Mouse (Mus musculus) heart, adult 2 months (tissue): Measurements from ENCODE around the gene Cd81. TPM values are rescaled to one million over a fixed set of nuclear protein-coding genes. Genes with fewer than 3 reads are reported as not detected.

Source experiments
- DNase-seq, 2 experiments: peaks; one replicate each; pipeline ENCODE4 v3.0.0; 2021
- H3K27ac ChIP-seq: fragments of 200-600 bp; 2 replicates; pipeline ENCODE4 v1.8.1; 2022
- H3K27me3 ChIP-seq: fragments of 200-500 bp; 2 replicates; pipeline ENCODE4 v1.6.1; 2012; ENCODE audit warnings: mild to moderate bottlenecking, low read length, inconsistent platforms, mixed read lengths; ENCODE audit not compliant: control insufficient read depth, insufficient read depth
- H3K36me3 ChIP-seq: fragments of 200-500 bp; 2 replicates; pipeline ENCODE4 v1.6.1; 2012; ENCODE audit warnings: low read length, inconsistent platforms; ENCODE audit not compliant: control insufficient read depth, insufficient read depth
- H3K4me1 ChIP-seq: fragments of 200-500 bp; 2 replicates; pipeline ENCODE4 v1.6.1; 2011; ENCODE audit warnings: low read length; ENCODE audit not compliant: control insufficient read depth, insufficient read depth
- H3K4me3 ChIP-seq: fragments of 200-600 bp; 2 replicates; pipeline ENCODE4 v1.8.1; 2022
- H3K79me2 ChIP-seq: fragments of 200-500 bp; replicated peaks from 2 replicates; pipeline ENCODE4 v1.6.1; 2012; ENCODE audit warnings: mild to moderate bottlenecking, inconsistent platforms, low read length, moderate library complexity, mixed read lengths; ENCODE audit not compliant: control insufficient read depth, insufficient read depth
- H3K9ac ChIP-seq: fragments of 200-500 bp; 2 replicates; pipeline ENCODE4 v1.6.1; 2012; ENCODE audit warnings: low read depth, mild to moderate bottlenecking, control low read depth, inconsistent platforms, low read length, mixed read lengths
- CTCF ChIP-seq: fragments of 200-600 bp; IDR thresholded peaks from 2 replicates; pipeline ENCODE4 v1.8.1; 2022; ENCODE audit warnings: antibody characterized with exemption, mild to moderate bottlenecking, moderate library complexity
- EP300 ChIP-seq: fragments of 200-500 bp; IDR thresholded peaks from 2 replicates; pipeline ENCODE4 v1.6.1; 2011; ENCODE audit warnings: low read depth, low read length, control low read depth; ENCODE audit not compliant: insufficient read depth
- POLR2A ChIP-seq: fragments of 200-500 bp; IDR thresholded peaks from 2 replicates; pipeline ENCODE4 v1.6.1; 2011; ENCODE audit warnings: mild to moderate bottlenecking, low read depth, low read length, control low read depth; ENCODE audit not compliant: insufficient read depth
- WGBS: fragments of 180-500 bp; shearing (Covaris S2); methylation state at CpG from one replicate; pipeline ENCODE4 v1.1.7; 2018; 5-methylcytosine and 5-hydroxymethylcytosine counted together
- intact Hi-C: fragments of 180-260 bp; cut with DNase I; formaldehyde crosslinking; loops from one replicate; pipeline ENCODE4 v1.15.1; 2025
- polyA plus RNA-seq: library from polyadenylated mRNA; depleted of rRNA; stranded (reverse); fragments of >200 nt; gene quantifications from 2 replicates; pipeline ENCODE4 v1.2.3, GENCODE M21; 2012; rRNA removed
- total RNA-seq, 2 experiments: library from RNA; stranded (reverse); gene quantifications; 2 replicates each; pipeline ENCODE4 v1.2.3; 2021

Cd81 gene
- total and polyA plus RNA-seq, 3 experiments: 424 to 641 (median 434) TPM

DNA sequence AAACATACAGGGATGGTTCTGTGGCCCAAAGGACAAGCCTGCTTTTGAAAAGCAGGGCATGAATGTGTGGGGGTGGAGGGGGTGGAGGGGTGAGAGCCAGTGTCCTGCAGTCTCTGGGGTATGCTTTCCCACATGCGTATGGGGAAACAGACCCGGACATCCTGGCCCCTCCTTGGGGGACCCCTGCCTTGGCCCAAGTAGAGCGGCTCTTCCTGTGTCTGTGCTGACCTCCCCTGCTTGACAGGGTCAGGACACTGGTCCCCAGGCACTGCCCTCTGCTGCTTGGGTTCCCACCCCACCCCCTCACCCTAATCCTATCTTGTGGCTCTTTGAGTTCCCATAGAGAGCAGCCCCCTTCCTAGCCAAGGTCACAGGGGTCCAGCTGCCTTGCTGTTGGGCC lies 57.2 kb downstream of the Cd81 start:
- Histone ChIP-seq H3K79me2 (no peaks in the 10 kb centered on the region), H3K27ac (peak overlapping the region; percentile 81), H3K9ac (no peak overlapping the region), H3K36me3 (peaks cover 2% of the 10 kb centered on the region; the same call in 1 of the 2 replicates), H3K4me1 (peaks cover 24% of the 10 kb centered on the region), H3K4me3 (no peak overlapping the region), H3K27me3 (no peaks in the 10 kb centered on the region)
- intact Hi-C loops: loop anchor here (2.0 kb wide), 2 partner anchors 15 kb away; partner anchors contain the start of gene Trpm5
- WGBS: 27% methylated on average over 3 of the region's 3 CpGs
- DNase-seq: no peak
- no peak for TF ChIP-seq CTCF
- no peak for TF ChIP-seq EP300

- Histone ChIP-seq H3K79me2 (no peaks in the 10 kb centered on the region), H3K4me3 (no peak overlapping the region), H3K9ac (no peak overlapping the region), H3K36me3 (peaks cover 2% of the 10 kb centered on the region; the same call in 1 of the 2 replicates), H3K4me1 (peaks cover 24% of the 10 kb centered on the region), H3K27me3 (no peaks in the 10 kb centered on the region), H3K27ac (peak overlapping the region; percentile 81)
- TF ChIP-seq CTCF (peak; percentile 52), POLR2A (no peak), EP300 (0 out of 2 replicates have a peak, but pooled peaks have one; percentile 6)
- no peak for DNase-seq
- 60% methylated on average over 1 of the region's 1 CpGs for WGBS
- intact Hi-C loops: loop anchor here (2.0 kb wide), 2 partner anchors 14 to 16 kb away; partner anchors contain the start of gene Trpm5
Observed at GRCm38 (mm10) chr7:143110803-143111202, 58.3 kb downstream of the Cd81 start.

- TF ChIP-seq EP300: no peak
- TF ChIP-seq POLR2A: no peak
- no peak for TF ChIP-seq CTCF
- H3K9ac ChIP-seq: no peak overlapping the region; the same call in 1 of the 2 replicates
- intact Hi-C loops: loop anchor here (2.0 kb wide), 2 partner anchors 13 to 17 kb away; partner anchors contain the start of gene Trpm5
- WGBS: 37% methylated on average over 4 of the region's 4 CpGs
- no peaks in the 10 kb centered on the region for H3K79me2 ChIP-seq
- H3K27ac ChIP-seq: peak overlapping the region; percentile 81
- no peak overlapping the region for H3K4me3 ChIP-seq
- peak in 1 of 2 experiments; percentile 63 for DNase-seq
- H3K27me3 ChIP-seq: no peaks in the 10 kb centered on the region
- peaks cover 2% of the 10 kb centered on the region; the same call in 1 of the 2 replicates for H3K36me3 ChIP-seq
- H3K4me1 ChIP-seq: peaks cover 24% of the 10 kb centered on the region
Observed at GRCm38 (mm10) chr7:143111719-143112118, 59.2 kb downstream of the Cd81 start.

GRCm38 (mm10) chr7:143112395-143112794 lies 59.9 kb downstream of the Cd81 start:
- peak overlapping the region; percentile 76 for H3K27ac ChIP-seq
- intact Hi-C loops: no loop called here
- H3K9ac ChIP-seq: no peak overlapping the region
- H3K36me3 ChIP-seq: peaks cover 2% of the 10 kb centered on the region; the same call in 1 of the 2 replicates
- peaks cover 24% of the 10 kb centered on the region for H3K4me1 ChIP-seq
- no peaks in the 10 kb centered on the region for H3K27me3 ChIP-seq
- DNase-seq: peak in 1 of 2 experiments; percentile 53
- no peak for TF ChIP-seq EP300
- no peak for TF ChIP-seq CTCF
- no peak for TF ChIP-seq POLR2A
- no peaks in the 10 kb centered on the region; the same call in 1 of the 2 replicates for H3K79me2 ChIP-seq
- 27% methylated on average over 1 of the region's 1 CpGs for WGBS
- H3K4me3 ChIP-seq: no peak overlapping the region

GRCm38 (mm10) chr7:143114773-143115172 lies 62.2 kb downstream of the Cd81 start:
- H3K4me1 ChIP-seq: peaks cover 18% of the 10 kb centered on the region
- no peaks in the 10 kb centered on the region; the same call in 1 of the 2 replicates for H3K79me2 ChIP-seq
- no peak overlapping the region for H3K27ac ChIP-seq
- no peak overlapping the region for H3K9ac ChIP-seq
- peaks cover 2% of the 10 kb centered on the region; the same call in 1 of the 2 replicates for H3K36me3 ChIP-seq
- H3K27me3 ChIP-seq: no peaks in the 10 kb centered on the region
- no peak for DNase-seq
- H3K4me3 ChIP-seq: no peak overlapping the region
- TF ChIP-seq POLR2A: no peak
- TF ChIP-seq CTCF: peak; percentile 35
- intact Hi-C loops: no loop called here

DNA sequence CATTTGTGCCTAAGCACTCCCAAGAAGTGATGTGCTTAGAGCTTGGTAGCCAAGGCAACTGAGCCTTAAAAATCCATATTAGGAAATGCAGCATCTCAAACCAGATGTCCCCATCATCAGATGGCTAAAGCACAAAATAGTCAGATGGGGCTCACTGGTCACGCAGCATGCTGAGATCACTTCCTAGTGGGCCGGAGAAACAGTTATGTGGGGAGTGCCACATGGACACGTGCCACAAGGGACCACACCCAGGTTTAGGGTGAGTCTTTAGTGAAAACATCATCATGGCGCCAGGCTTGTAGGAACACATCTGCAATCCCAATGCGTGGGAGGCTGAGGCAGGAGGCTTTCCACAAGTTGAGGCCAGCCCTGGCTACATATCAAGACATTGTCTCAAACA lies 64.0 kb downstream of the Cd81 start:
- H3K79me2 ChIP-seq: no peaks in the 10 kb centered on the region; the same call in 1 of the 2 replicates
- TF ChIP-seq EP300 (no peak), POLR2A (no peak), CTCF (no peak)
- intact Hi-C loops: no loop called here
- no peak for DNase-seq
- no peaks in the 10 kb centered on the region for H3K36me3 ChIP-seq
- peaks cover 23% of the 10 kb centered on the region for H3K4me1 ChIP-seq
- no peak overlapping the region for H3K4me3 ChIP-seq
- H3K27me3 ChIP-seq: no peaks in the 10 kb centered on the region
- no peak overlapping the region for H3K9ac ChIP-seq
- H3K27ac ChIP-seq: no peak overlapping the region
- 52% methylated on average over 5 of the region's 5 CpGs for WGBS

Other genes with a start within 250 kb of the Cd81 start
- gene Th, start 121.6 kb upstream of the Cd81 start, total RNA-seq: not detected
- gene Th, start 121.6 kb upstream of the Cd81 start, polyA plus RNA-seq: 0.27 and 0.35 TPM in 2 replicates
- gene Ascl2, start 83.5 kb upstream of the Cd81 start, total RNA-seq: not detected
- 0.08 TPM in 1 of 2 replicates, not detected in the other for gene Ascl2, start 83.5 kb upstream of the Cd81 start, polyA plus RNA-seq
- gene Tspan32, start 47.7 kb upstream of the Cd81 start, total RNA-seq: 1 to 10 TPM in 1 of 2 experiments, under 1 TPM in 1; 0.44 to 1.3 TPM
- 1.8 and 1.9 TPM in 2 replicates for gene Tspan32, start 47.7 kb upstream of the Cd81 start, polyA plus RNA-seq
- 10 to 100 TPM; 13.6 to 14.8 TPM for gene Tssc4, start 16.5 kb downstream of the Cd81 start, total RNA-seq
- gene Tssc4, start 16.5 kb downstream of the Cd81 start, polyA plus RNA-seq: 33.2 and 36.9 TPM in 2 replicates
- not detected for gene Trpm5, start 41.9 kb downstream of the Cd81 start, total RNA-seq
- gene Trpm5, start 41.9 kb downstream of the Cd81 start, polyA plus RNA-seq: 0.06 and 0.08 TPM in 2 replicates
- gene Kcnq1, start 53.6 kb downstream of the Cd81 start, total RNA-seq: 10 to 100 TPM; 32.4 to 34.2 TPM
- gene Kcnq1, start 53.6 kb downstream of the Cd81 start, polyA plus RNA-seq: 42.0 and 48.1 TPM in 2 replicates